Mouse (Mus musculus) layer of hippocampus, adult 8-10 months (tissue): ENCODE results near the gene Map7d1. TPM values are rescaled to one million over a fixed set of nuclear protein-coding genes. Genes with fewer than 3 reads are reported as not detected.
"Not testable (repeated sequence)": the region's sequence is repeated elsewhere in the genome, so short reads cannot be mapped to it uniquely, and the experiment has no call there.

Experiments used
- DNase-seq, 2 experiments: peaks; one replicate each; pipeline ENCODE4 v3.0.0; 2022; ENCODE audit warnings: low spot score in 2 of 2
- total RNA-seq, 4 experiments: library from RNA; stranded (reverse); gene quantifications; 2 replicates each; pipeline ENCODE4 v1.2.4; 2022

Map7d1 gene
- total RNA-seq, 4 experiments from 2014 or later: 240 to 257 (median 248) TPM

DNA sequence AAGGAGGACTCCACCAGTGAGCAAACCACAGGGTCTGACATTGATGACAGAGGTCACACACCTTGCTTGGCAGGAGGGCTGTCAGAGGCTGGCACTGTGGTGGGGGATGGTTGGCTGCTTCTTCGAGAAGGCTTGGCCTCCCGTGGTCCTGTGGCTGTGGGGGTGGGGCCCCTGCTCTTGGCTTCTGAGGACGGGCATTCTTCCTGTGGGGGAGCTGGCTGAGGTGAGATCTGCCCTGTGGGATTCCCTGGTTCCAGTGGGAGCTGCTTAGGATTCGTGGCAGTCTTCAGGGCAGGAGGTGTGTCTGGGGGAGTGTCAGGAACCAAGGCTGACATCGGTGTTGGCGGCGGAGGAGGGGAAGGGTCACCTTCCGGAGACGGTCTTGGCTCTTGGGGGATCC is 14.2 kb downstream of the Map7d1 start:
- no peak for DNase-seq

DNA sequence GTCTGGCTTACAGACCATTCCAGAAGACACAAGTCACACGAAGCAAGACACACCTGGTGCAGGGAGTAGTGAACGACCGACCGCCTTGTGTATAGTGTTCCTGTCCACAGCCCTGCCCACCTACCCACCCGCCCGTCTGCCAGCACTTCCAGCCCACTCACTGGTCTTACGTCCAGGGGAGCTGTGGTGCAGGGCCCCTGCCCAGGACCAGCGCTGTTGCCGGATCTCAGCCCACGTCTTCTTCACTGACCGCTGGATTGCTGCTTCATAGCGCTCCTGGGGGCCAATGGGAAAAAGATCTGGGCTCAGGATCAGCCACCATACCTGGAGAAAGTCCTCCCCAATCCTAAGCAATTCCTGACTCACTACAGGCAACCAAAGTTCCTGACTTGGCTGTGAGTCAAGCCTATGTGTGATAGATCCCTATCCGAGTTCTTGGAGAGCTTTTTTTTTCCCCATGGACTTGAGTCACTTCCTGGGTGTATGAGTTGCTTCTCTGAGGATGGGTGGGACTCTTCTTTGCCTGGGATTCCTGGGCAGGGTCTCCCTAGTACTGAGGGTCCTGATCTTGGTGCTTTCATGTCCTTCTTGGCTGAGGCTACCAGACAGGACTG is 16.2 kb downstream of the Map7d1 start:
- DNase-seq: no peak

GRCm38 (mm10) chr4:126237721-126238242 is 18.4 kb downstream of the Map7d1 start:
- DNase-seq: peak in 1 of 2 experiments; percentile 35

GRCm38 (mm10) chr4:126236467-126237280 is 19.5 kb downstream of the Map7d1 start:
- peak in 1 of 2 experiments; percentile 7 for DNase-seq

DNA sequence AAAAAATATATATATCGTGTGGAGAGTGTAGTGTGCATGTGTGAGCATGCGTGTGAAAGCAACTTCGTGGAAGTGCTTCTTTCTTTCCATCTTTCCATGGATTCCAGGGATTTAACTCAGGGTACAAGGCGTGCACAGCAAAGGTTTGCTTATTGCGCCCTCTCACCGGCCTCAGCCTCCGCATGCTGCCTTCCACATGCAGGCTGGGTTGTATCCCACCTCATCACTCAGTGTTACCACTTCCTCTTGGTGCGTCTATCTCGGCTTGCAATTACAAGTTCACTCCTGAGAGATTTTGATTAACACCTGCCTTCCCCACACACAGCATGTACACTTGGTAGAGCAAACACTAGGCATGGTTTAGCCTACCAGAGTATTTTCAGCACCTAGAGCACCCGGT is 21.0 kb downstream of the Map7d1 start:
- DNase-seq: no peak

GRCm38 (mm10) chr4:126234496-126235175 is 21.5 kb downstream of the Map7d1 start:
- peak in 1 of 2 experiments; percentile 9 for DNase-seq

GRCm38 (mm10) chr4:126233676-126234308 is 22.4 kb downstream of the Map7d1 start:
- DNase-seq: peak in 1 of 2 experiments; percentile 11

DNA sequence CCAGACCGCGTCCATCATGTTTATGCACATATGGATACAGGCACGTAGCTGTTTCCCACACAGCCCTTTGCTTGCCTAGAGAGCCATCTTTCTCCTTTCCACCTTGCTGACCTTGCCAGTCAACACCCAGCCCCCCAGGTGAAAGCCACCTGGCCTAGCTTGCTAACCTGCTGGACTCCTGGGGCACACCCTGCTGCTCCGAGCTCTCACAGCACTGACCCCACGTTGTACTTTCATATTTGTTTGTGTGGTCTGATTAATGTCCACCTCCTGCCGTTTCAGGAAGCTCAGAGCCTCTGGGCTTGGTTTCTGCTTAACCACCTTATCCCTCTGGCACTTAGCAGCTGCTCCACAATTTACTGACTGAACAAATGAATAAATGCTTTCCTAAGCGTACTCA is 26.2 kb downstream of the Map7d1 start:
- DNase-seq: no peak

- no peak for DNase-seq
Measured at GRCm38 (mm10) chr4:126228144-126228543, 28.0 kb downstream of the Map7d1 start.

- peak; percentile 74 to 89 for DNase-seq
Measured at GRCm38 (mm10) chr4:126227077-126227761, 28.9 kb downstream of the Map7d1 start.

GRCm38 (mm10) chr4:126226640-126227039 is 29.5 kb downstream of the Map7d1 start:
- DNase-seq: no peak

DNA sequence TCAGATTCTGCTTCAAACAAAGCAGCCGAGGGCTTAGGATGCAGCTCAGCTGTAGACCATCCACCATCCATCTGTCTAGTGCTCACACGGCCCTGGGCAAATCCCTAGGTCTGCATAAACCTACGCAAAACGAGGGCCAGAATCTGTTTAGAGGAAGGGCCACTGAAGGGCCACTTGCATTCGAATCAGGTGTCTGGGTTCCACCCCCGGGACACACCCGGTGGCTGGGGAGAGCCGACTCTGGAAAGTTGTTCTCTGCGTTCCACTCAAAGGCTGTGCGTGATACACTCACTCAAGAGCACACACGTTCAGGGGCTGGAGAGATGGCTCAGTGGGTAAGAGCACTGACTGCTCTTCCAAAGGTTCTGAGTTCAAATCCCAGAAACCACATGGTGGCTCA is 33.5 kb downstream of the Map7d1 start:
- no peak for DNase-seq

- no peak for DNase-seq
Measured at GRCm38 (mm10) chr4:126220045-126220444, 36.1 kb downstream of the Map7d1 start.

DNA sequence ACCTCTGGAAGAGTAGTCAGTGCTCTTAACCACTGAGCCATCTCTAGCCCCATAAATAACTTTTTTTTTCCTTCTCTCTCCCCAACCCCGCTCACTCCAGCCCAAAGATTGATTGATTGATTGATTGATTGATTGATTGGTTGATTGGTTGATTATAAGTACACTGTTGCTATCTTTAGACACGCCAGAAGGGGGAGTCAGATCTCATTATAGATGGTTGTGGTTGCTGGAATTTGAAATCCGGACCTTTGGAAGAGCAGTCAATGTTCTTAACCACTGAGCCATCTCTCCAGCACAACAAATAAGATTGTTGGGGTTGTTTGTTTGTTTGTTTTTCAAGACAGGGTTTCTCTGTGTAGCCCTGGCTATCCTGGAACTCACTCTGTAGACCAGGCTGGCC is 36.6 kb downstream of the Map7d1 start:
- not testable (repeated sequence) for DNase-seq

- DNase-seq: no peak
Measured at GRCm38 (mm10) chr4:126217771-126218170, 38.4 kb downstream of the Map7d1 start.

GRCm38 (mm10) chr4:126207081-126207480 is 49.1 kb downstream of the Map7d1 start:
- no peak for DNase-seq

DNA sequence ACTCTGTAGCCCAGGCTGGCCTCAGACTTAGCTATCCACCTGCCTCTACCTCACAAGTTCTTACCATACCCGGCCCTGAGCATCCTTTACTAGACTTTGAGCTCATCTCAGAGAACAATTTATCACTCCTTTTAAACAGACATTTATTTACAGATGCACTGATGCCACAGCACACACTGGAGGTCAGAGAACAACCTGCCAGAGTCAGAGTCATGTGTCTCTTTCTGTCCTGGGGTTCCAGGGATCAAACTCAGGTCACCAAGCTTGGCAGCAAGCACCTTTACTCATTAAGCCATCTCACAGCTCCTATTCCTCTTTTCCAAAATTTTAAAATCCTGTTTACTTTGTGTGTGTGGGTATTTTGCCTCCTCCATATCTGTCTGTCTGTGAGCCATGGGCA is 50.8 kb downstream of the Map7d1 start:
- no peak for DNase-seq

DNA sequence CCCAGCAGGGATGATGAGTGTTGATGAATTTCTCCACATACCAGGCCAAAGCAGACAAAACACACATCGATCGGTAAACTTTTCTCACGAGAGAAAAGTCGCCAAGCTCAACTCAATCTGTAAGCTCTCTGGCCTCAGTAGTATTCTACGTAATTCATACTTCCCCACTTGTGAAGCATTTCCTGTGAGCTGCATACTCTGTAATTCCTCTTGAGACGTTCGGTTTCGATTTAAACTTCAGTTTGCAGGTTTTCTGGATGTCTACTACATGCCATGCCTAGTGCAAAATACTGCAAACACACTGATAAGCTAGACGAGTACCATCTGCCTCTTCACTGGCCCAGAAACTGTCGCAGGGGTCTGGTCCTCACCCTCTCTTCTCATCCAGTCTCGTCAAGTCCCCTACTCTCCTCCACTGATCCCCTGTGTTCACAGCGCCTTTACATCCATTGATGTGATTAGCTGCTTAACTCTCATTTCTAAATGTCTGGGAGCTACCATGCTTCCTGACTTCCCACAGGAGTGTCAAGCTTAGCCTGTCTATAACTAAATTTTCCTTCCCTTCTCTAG is 51.4 kb downstream of the Map7d1 start:
- no peak for DNase-seq

GRCm38 (mm10) chr4:126204016-126204415 is 52.1 kb downstream of the Map7d1 start:
- no peak for DNase-seq

GRCm38 (mm10) chr4:126203336-126203895 is 52.7 kb downstream of the Map7d1 start:
- DNase-seq: no peak
